Mouse (Mus musculus) bone marrow, adult 2 months (tissue): ENCODE results near the gene Gm973.

ENCODE experiments used
- CTCF ChIP-seq: fragments of 200-500 bp; IDR thresholded peaks from 2 replicates; pipeline ENCODE4 v1.5.1; 2011; ENCODE audit warnings: low read length, control low read depth; ENCODE audit not compliant: control insufficient read depth, insufficient read depth
- POLR2A ChIP-seq: fragments of 200-500 bp; IDR thresholded peaks from 2 replicates; pipeline ENCODE4 v1.6.1; 2011; ENCODE audit warnings: low read depth, mild to moderate bottlenecking, control low read depth, low read length, borderline replicate concordance; ENCODE audit not compliant: control insufficient read depth

- TF ChIP-seq POLR2A, result no peak
- TF ChIP-seq CTCF, result no peak
These were observed 27.6 kb upstream of the Gm973 start for GRCm38 (mm10) chr1:59488481-59488880.
